Mouse (Mus musculus) CH12.LX (cell line): ENCODE measurements around the gene Plekhb1. TPM values are rescaled to one million over a fixed set of nuclear protein-coding genes. Genes with fewer than 3 reads are reported as not detected.

Source experiments
- DNase-seq: peaks from one replicate; pipeline ENCODE4 v3.0.0-alpha.2; 2013; ENCODE audit errors: extremely low read depth
- H3K27ac ChIP-seq: 2 replicates; pipeline ENCODE4 v1.5.1; 2012; ENCODE audit warnings: low read depth, mild to moderate bottlenecking, control low read depth, moderate library complexity; ENCODE audit not compliant: insufficient read depth
- H3K27me3 ChIP-seq: replicated peaks from 2 replicates; pipeline ENCODE3; 2012; ENCODE audit warnings: inconsistent platforms
- H3K36me3 ChIP-seq, 2 experiments: replicated peaks in 1 of 2; 2 replicates each; pipeline versions ENCODE3 to v1.6.1; 2012; ENCODE audit warnings: inconsistent platforms in 1 of 2, low read length in 1 of 2, mild to moderate bottlenecking in 1 of 2, mixed read lengths in 1 of 2, moderate library complexity in 1 of 2; ENCODE audit not compliant: control insufficient read depth in 1 of 2, insufficient read depth in 1 of 2
- H3K4me1 ChIP-seq, 2 experiments: 2 replicates each; pipeline ENCODE4 v1.6.1; 2012; ENCODE audit warnings: inconsistent platforms in 1 of 2, moderate library complexity in 1 of 2; ENCODE audit not compliant: insufficient read depth in 2 of 2, control insufficient read depth in 1 of 2
- H3K4me2 ChIP-seq: 2 replicates; pipeline ENCODE4 v1.6.1; 2012; ENCODE audit warnings: low read depth, mild to moderate bottlenecking, control low read depth; ENCODE audit not compliant: poor library complexity, insufficient read depth, severe bottlenecking
- H3K4me3 ChIP-seq, 3 experiments: fragments of 150-350 bp in 1 of 3; sonication (generic) in 1 of 3; replicated peaks in 1 of 3; 2 replicates each; pipeline versions ENCODE3 to v1.5.1; 2011 to 2012; ENCODE audit warnings: low read depth in 2 of 3, low read length in 2 of 3, mild to moderate bottlenecking in 2 of 3, moderate library complexity in 2 of 3, control low read depth in 1 of 3, improper control_type of control experiment in 1 of 3, inconsistent platforms in 1 of 3, mixed read lengths in 1 of 3; ENCODE audit not compliant: poor library complexity in 1 of 3
- H3K79me2 ChIP-seq: replicated peaks from 2 replicates; pipeline ENCODE4 v1.6.1; 2012; ENCODE audit warnings: mild to moderate bottlenecking, moderate library complexity; ENCODE audit not compliant: control insufficient read depth, poor library complexity, insufficient read depth, severe bottlenecking; ENCODE audit errors: extremely low read depth
- H3K9ac ChIP-seq: 2 replicates; pipeline ENCODE4 v1.6.1; 2012; ENCODE audit warnings: low read depth, mild to moderate bottlenecking, control low read depth, moderate library complexity; ENCODE audit not compliant: insufficient read depth
- H3K9me3 ChIP-seq: replicated peaks from 2 replicates; pipeline ENCODE3; 2012; ENCODE audit warnings: low read length, inconsistent platforms, mixed read lengths
- CHD2 ChIP-seq: IDR thresholded peaks from 2 replicates; pipeline ENCODE4 v1.6.1; 2011; ENCODE audit warnings: low read length, improper control_type of control experiment
- E2F4 ChIP-seq: IDR thresholded peaks from 2 replicates; pipeline ENCODE4 v1.6.1; 2011; ENCODE audit warnings: low read depth, low read length, improper control_type of control experiment; ENCODE audit not compliant: insufficient replicate concordance
- ELF1 ChIP-seq: IDR thresholded peaks from 2 replicates; pipeline ENCODE4 v1.6.1; 2014; ENCODE audit warnings: low read depth, mild to moderate bottlenecking, inconsistent platforms, low read length, improper control_type of control experiment
- EP300 ChIP-seq: IDR thresholded peaks from 2 replicates; pipeline ENCODE4 v1.6.1; 2011; ENCODE audit warnings: low read length, improper control_type of control experiment
- ETS1 ChIP-seq: conservative IDR thresholded peaks from 2 replicates; pipeline ENCODE4 v1.6.1; 2012; ENCODE audit warnings: low read depth, mild to moderate bottlenecking, inconsistent platforms, low read length, improper control_type of control experiment, moderate library complexity
- GABPA ChIP-seq: IDR thresholded peaks from 2 replicates; pipeline ENCODE4 v1.6.1; 2012; ENCODE audit warnings: low read depth, low read length, improper control_type of control experiment, inconsistent platforms; ENCODE audit not compliant: insufficient replicate concordance
- HCFC1 ChIP-seq: IDR thresholded peaks from 2 replicates; pipeline ENCODE4 v1.6.1; 2012; ENCODE audit warnings: low read depth, mild to moderate bottlenecking, inconsistent platforms, low read length, improper control_type of control experiment
- IRF4 ChIP-seq: IDR thresholded peaks from 2 replicates; pipeline ENCODE4 v1.6.1; 2014; ENCODE audit warnings: low read depth, mild to moderate bottlenecking, inconsistent platforms, low read length, improper control_type of control experiment
- JUN ChIP-seq: IDR thresholded peaks from 2 replicates; pipeline ENCODE4 v1.6.1; 2011; ENCODE audit warnings: low read depth, mild to moderate bottlenecking, low read length, improper control_type of control experiment, moderate library complexity; ENCODE audit not compliant: insufficient read depth
- MAFK ChIP-seq: IDR thresholded peaks from 2 replicates; pipeline ENCODE4 v1.6.1; 2011; ENCODE audit warnings: low read length, improper control_type of control experiment; ENCODE audit not compliant: insufficient replicate concordance
- MAX ChIP-seq: IDR thresholded peaks from 2 replicates; pipeline ENCODE4 v1.6.1; 2011; ENCODE audit warnings: low read length, improper control_type of control experiment
- MAZ ChIP-seq: IDR thresholded peaks from 2 replicates; pipeline ENCODE4 v1.6.1; 2012; ENCODE audit warnings: low read depth, mild to moderate bottlenecking, inconsistent platforms, low read length, improper control_type of control experiment, moderate library complexity
- MEF2A ChIP-seq: IDR thresholded peaks from 2 replicates; pipeline ENCODE4 v1.6.1; 2014; ENCODE audit warnings: low read depth, mild to moderate bottlenecking, inconsistent platforms, low read length, improper control_type of control experiment, borderline replicate concordance
- NELFE ChIP-seq: IDR thresholded peaks from 2 replicates; pipeline ENCODE4 v1.6.1; 2011; ENCODE audit warnings: low read depth, low read length, improper control_type of control experiment
- NRF1 ChIP-seq: IDR thresholded peaks from 2 replicates; pipeline ENCODE4 v1.6.1; 2014; ENCODE audit warnings: low read depth, mild to moderate bottlenecking, inconsistent platforms, low read length, improper control_type of control experiment, moderate library complexity
- PAX5 ChIP-seq: IDR thresholded peaks from 2 replicates; pipeline ENCODE4 v1.6.1; 2012; ENCODE audit warnings: low read length, inconsistent platforms, mixed read lengths
- POLR2AphosphoS2 ChIP-seq: IDR thresholded peaks from 2 replicates; pipeline ENCODE4 v1.6.1; 2011; ENCODE audit warnings: low read depth, low read length, improper control_type of control experiment
- RAD21 ChIP-seq: IDR thresholded peaks from 2 replicates; pipeline ENCODE4 v1.6.1; 2011; ENCODE audit warnings: low read depth, mild to moderate bottlenecking, low read length, improper control_type of control experiment, moderate library complexity
- SIN3A ChIP-seq: IDR thresholded peaks from 2 replicates; pipeline ENCODE4 v1.6.1; 2012; ENCODE audit warnings: low read length, improper control_type of control experiment, inconsistent platforms
- SMC3 ChIP-seq: IDR thresholded peaks from 2 replicates; pipeline ENCODE4 v1.6.1; 2011; ENCODE audit warnings: low read depth, low read length, improper control_type of control experiment
- TBP ChIP-seq: conservative IDR thresholded peaks from 2 replicates; pipeline ENCODE4 v1.6.1; 2011; ENCODE audit warnings: low read depth, low read length, improper control_type of control experiment
- UBTF ChIP-seq: IDR thresholded peaks from 2 replicates; pipeline ENCODE4 v1.6.1; 2012; ENCODE audit warnings: low read depth, mild to moderate bottlenecking, inconsistent platforms, low read length, improper control_type of control experiment, moderate library complexity
- USF1 ChIP-seq: IDR thresholded peaks from 2 replicates; pipeline ENCODE4 v1.6.1; 2014; ENCODE audit warnings: low read depth, mild to moderate bottlenecking, inconsistent platforms, low read length, improper control_type of control experiment
- USF2 ChIP-seq: conservative IDR thresholded peaks from 2 replicates; pipeline ENCODE4 v1.6.1; 2011; ENCODE audit warnings: low read depth, low read length, improper control_type of control experiment
- ZC3H11A ChIP-seq: IDR thresholded peaks from 2 replicates; pipeline ENCODE4 v1.6.1; 2012; ENCODE audit warnings: low read depth, mild to moderate bottlenecking, inconsistent platforms, low read length, improper control_type of control experiment
- ZNF384 ChIP-seq: IDR thresholded peaks from 2 replicates; pipeline ENCODE4 v1.6.1; 2012; ENCODE audit warnings: low read depth, low read length, improper control_type of control experiment, inconsistent platforms
- dilution Hi-C: fragments of 300-500 bp; cut with MboI; formaldehyde crosslinking; loops from 2 replicates; pipeline ENCODE4 v1.14.3; 2020; ENCODE audit warnings: low sequenced_read_pairs; ENCODE audit not compliant: extremely low pct_unique_long_range_greater_than_20kb, extremely low pct_ligation_motif_present
- in situ Hi-C: fragments of 300-500 bp; cut with MboI; formaldehyde crosslinking; loops from 3 replicates; pipeline ENCODE4 v1.14.3; 2019; ENCODE audit warnings: low sequenced_read_pairs, low pct_ligation_motif_present, low pct_unique_long_range_greater_than_20kb, mixed read lengths
- polyA plus RNA-seq: library from polyadenylated mRNA; unstranded; fragments of >175 nt; gene quantifications from 2 replicates; pipeline ENCODE4 v1.2.1, GENCODE M21; 2012; ENCODE audit warnings: low read depth; ENCODE audit not compliant: insufficient read length
- total RNA-seq, 2 experiments: library from RNA; depleted of rRNA; stranded (reverse); fragments of 300-350 nt in 1 of 2; fragments of >200 nt in 1 of 2; gene quantifications; 2 replicates each; pipeline ENCODE4 v1.2.3; 2012 to 2014

Plekhb1 gene
- total and polyA plus RNA-seq, 3 experiments: 0.04 TPM; not detected in 2

DNA sequence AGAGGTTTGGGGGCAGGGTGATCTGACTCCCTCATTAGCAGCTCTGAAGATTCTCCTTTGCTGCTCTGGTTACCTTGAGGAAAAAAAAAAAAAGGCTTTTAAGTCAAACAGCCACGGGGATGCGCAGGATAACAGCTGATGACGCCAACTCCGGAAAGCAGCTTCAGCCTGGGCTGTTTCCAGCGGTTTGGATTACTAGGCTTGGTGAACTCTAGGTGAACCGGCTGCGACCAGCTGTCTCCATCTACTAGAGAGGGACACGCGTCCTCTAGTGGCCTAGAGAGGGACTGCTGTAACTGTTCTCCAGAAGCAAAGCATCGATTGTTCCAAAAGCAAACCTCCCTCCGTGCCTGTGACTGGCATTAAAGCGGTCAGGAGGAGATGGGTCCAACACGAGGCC lies 976 bp upstream of the Plekhb1 start (continued):
- TF ChIP-seq E2F4 (no peak), SIN3A (peak; percentile 51; the same call in 1 of the 2 replicates), USF2 (no peak), SMC3 (peak; percentile 93), MAZ (no peak; the same call in 1 of the 2 replicates), ELF1 (no peak), POLR2AphosphoS2 (no peak), MEF2A (peak; percentile 19; the same call in 1 of the 2 replicates), GABPA (no peak), ZC3H11A (no peak), PAX5 (no peak)

DNA sequence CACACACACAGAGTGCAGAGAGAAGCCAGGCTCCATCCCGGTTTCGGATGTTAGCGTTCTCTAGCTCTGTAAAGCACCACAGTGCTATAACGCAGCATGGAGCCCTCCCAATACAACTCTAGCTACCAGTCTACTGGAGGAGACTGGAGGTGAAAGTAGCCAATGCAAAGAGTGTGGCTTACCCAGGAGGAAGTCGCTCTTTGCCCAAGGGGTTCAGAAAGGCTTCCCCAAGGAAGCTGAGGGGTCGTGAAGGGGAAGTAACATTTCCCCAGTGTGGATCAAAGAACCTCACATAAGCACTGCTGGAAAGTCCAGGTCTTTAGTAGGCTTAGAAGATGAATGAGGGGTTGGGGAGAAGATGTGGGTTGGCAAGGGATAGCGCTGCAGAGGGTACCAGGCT lies 950 bp downstream of the Plekhb1 start:
- dilution Hi-C loops: no loop called here
- no peak overlapping the region for H3K9ac ChIP-seq
- peak; percentile 58 for DNase-seq

DNA sequence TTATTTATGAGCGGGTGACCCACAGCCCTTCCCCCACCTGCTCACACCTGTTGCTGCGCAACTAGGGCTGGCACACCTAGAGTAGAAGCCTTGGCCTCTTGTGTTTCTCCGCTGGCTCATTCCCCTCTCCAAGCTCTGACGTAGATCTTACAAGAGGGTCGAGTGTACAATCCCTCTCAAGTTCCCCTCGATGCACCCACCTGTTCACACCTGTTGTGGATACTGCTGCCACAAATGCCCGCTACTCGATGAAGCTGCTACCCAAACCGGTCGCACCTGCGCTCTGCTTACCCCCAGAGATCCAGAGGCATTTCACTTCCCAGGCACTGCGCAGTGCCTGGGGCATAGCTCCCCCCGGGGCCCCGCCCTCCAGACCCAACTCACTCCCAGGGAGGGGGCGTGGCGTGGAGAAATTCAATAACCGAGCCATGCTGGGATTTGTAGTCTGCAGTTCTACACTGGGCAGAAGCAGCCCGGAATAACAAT lies 4.1 kb downstream of the Plekhb1 start:
- H3K9ac ChIP-seq: no peak overlapping the region
- dilution Hi-C loops: no loop called here
- H3K79me2 ChIP-seq: no peaks in the 10 kb centered on the region

More for the DNA sequence above, 950 bp downstream of the Plekhb1 start:
- Histone ChIP-seq H3K4me3 (no peak overlapping the region), H3K4me2 (0 out of 2 replicates have a peak overlapping the region, but pooled peaks have one; percentile 11), H3K9me3 (no peaks in the 10 kb centered on the region), H3K27ac (no peak overlapping the region), H3K4me1 (peaks cover 14 to 35% of the 10 kb centered on the region in 2 experiments), H3K79me2 (no peaks in the 10 kb centered on the region), H3K36me3 (no peaks in the 10 kb centered on the region), H3K27me3 (peaks cover 39% of the 10 kb centered on the region)
- TF ChIP-seq EP300 (peak; percentile 50; the same call in 1 of the 2 replicates), IRF4 (0 out of 2 replicates have a peak, but pooled peaks have one; percentile 28), MAFK (0 out of 2 replicates have a peak, but pooled peaks have one; percentile 43), ZNF384 (no peak)
- in situ Hi-C loops: no loop called here

More for the DNA sequence above, 4.1 kb downstream of the Plekhb1 start:
- peaks cover 21% of the 10 kb centered on the region for H3K27me3 ChIP-seq
- H3K27ac ChIP-seq: no peak overlapping the region
- no peak overlapping the region for H3K4me2 ChIP-seq
- TF ChIP-seq NRF1: no peak
- no peak for TF ChIP-seq NELFE
- TF ChIP-seq PAX5: no peak
- no peak for TF ChIP-seq TBP
- no peak for TF ChIP-seq RAD21
- no peak for TF ChIP-seq ETS1
- TF ChIP-seq EP300: no peak
- no peak for TF ChIP-seq UBTF
- no peak for TF ChIP-seq USF2
- no peak for TF ChIP-seq ZNF384
- TF ChIP-seq MAX: no peak
- no peak for TF ChIP-seq MEF2A
- TF ChIP-seq JUN: no peak
- TF ChIP-seq CHD2: no peak
- TF ChIP-seq MAZ: no peak
- TF ChIP-seq SIN3A: no peak
- no peak for TF ChIP-seq HCFC1
- no peak for TF ChIP-seq E2F4
- no peak for TF ChIP-seq IRF4
- no peak for TF ChIP-seq USF1
- TF ChIP-seq, all 38 proteins: peak for 0
- no peak overlapping the region for H3K4me3 ChIP-seq
- in situ Hi-C loops: no loop called here
- no peak for DNase-seq
- no peaks in the 10 kb centered on the region for H3K9me3 ChIP-seq
- H3K36me3 ChIP-seq: no peaks in the 10 kb centered on the region
- peaks cover 9 to 34% of the 10 kb centered on the region in 2 experiments for H3K4me1 ChIP-seq
